Mouse (Mus musculus): ENCODE data around the gene AC109138.7. TPM values are rescaled to one million over a fixed set of nuclear protein-coding genes. Genes with fewer than 3 reads are reported as not detected.

Gene AC109138.7
- not detected in 2 replicates for polyA plus RNA-seq (2012; rRNA removed)

GRCm38 (mm10) chr19:4214071-4214770 is at the start of gene AC109138.7, which contains the start of gene Clcf1:
AC109138.7 (plus strand) TSS chr19:4214357.
Clcf1 (plus strand) TSS chr19:4214238.
- TF ChIP-seq POLR2A (IDR thresholded peaks at IDR 0.05; ENCODE audit: borderline replicate concordance, extremely low read depth, insufficient read depth, insufficient read length, poor library complexity, severe bottlenecking) (no peak), CTCF (IDR thresholded peaks at IDR 0.05; ENCODE audit: borderline replicate concordance, extremely low read depth, insufficient read depth, insufficient read length) (no peak)
- no peak for DNase-seq (ENCODE audit: low read depth)

- no peak for TF ChIP-seq CTCF (IDR thresholded peaks at IDR 0.05; ENCODE audit: borderline replicate concordance, extremely low read depth, insufficient read depth, insufficient read length)
- no peak for TF ChIP-seq POLR2A (IDR thresholded peaks at IDR 0.05; ENCODE audit: borderline replicate concordance, extremely low read depth, insufficient read depth, insufficient read length, poor library complexity, severe bottlenecking)
- DNase-seq (ENCODE audit: low read depth): no peak
Measured at GRCm38 (mm10) chr19:4164721-4165120, 49.4 kb upstream of the AC109138.7 start.

GRCm38 (mm10) chr19:4166678-4167476 is 47.3 kb upstream of the AC109138.7 start:
- DNase-seq (ENCODE audit: low read depth): no peak
- no peak for TF ChIP-seq POLR2A (IDR thresholded peaks at IDR 0.05; ENCODE audit: borderline replicate concordance, extremely low read depth, insufficient read depth, insufficient read length, poor library complexity, severe bottlenecking)
- no peak for TF ChIP-seq CTCF (IDR thresholded peaks at IDR 0.05; ENCODE audit: borderline replicate concordance, extremely low read depth, insufficient read depth, insufficient read length)

- peak; percentile 100 for DNase-seq (ENCODE audit: low read depth)
- TF ChIP-seq CTCF (IDR thresholded peaks at IDR 0.05; ENCODE audit: borderline replicate concordance, extremely low read depth, insufficient read depth, insufficient read length) (peak; percentile 81), POLR2A (IDR thresholded peaks at IDR 0.05; ENCODE audit: borderline replicate concordance, extremely low read depth, insufficient read depth, insufficient read length, poor library complexity, severe bottlenecking) (peak; percentile 87)
Measured at GRCm38 (mm10) chr19:4169378-4169784, 44.8 kb upstream of the AC109138.7 start.

GRCm38 (mm10) chr19:4169810-4170209 is 44.3 kb upstream of the AC109138.7 start:
- no peak for DNase-seq (ENCODE audit: low read depth)
- no peak for TF ChIP-seq POLR2A (IDR thresholded peaks at IDR 0.05; ENCODE audit: borderline replicate concordance, extremely low read depth, insufficient read depth, insufficient read length, poor library complexity, severe bottlenecking)
- TF ChIP-seq CTCF (IDR thresholded peaks at IDR 0.05; ENCODE audit: borderline replicate concordance, extremely low read depth, insufficient read depth, insufficient read length): no peak

- no peak for DNase-seq (ENCODE audit: low read depth)
- TF ChIP-seq POLR2A (IDR thresholded peaks at IDR 0.05; ENCODE audit: borderline replicate concordance, extremely low read depth, insufficient read depth, insufficient read length, poor library complexity, severe bottlenecking) (no peak), CTCF (IDR thresholded peaks at IDR 0.05; ENCODE audit: borderline replicate concordance, extremely low read depth, insufficient read depth, insufficient read length) (no peak)
Measured at GRCm38 (mm10) chr19:4170723-4171392, 43.3 kb upstream of the AC109138.7 start.

GRCm38 (mm10) chr19:4171393-4172290 is 42.5 kb upstream of the AC109138.7 start:
- TF ChIP-seq POLR2A (IDR thresholded peaks at IDR 0.05; ENCODE audit: borderline replicate concordance, extremely low read depth, insufficient read depth, insufficient read length, poor library complexity, severe bottlenecking) (no peak), CTCF (IDR thresholded peaks at IDR 0.05; ENCODE audit: borderline replicate concordance, extremely low read depth, insufficient read depth, insufficient read length) (no peak)
- DNase-seq (ENCODE audit: low read depth): no peak

GRCm38 (mm10) chr19:4172925-4173324 is 41.2 kb upstream of the AC109138.7 start:
- TF ChIP-seq CTCF (IDR thresholded peaks at IDR 0.05; ENCODE audit: borderline replicate concordance, extremely low read depth, insufficient read depth, insufficient read length) (no peak), POLR2A (IDR thresholded peaks at IDR 0.05; ENCODE audit: borderline replicate concordance, extremely low read depth, insufficient read depth, insufficient read length, poor library complexity, severe bottlenecking) (no peak)
- DNase-seq (ENCODE audit: low read depth): no peak

GRCm38 (mm10) chr19:4175368-4175947 is 38.7 kb upstream of the AC109138.7 start, which contains the start of gene Carns1:
Carns1 (minus strand) TSS chr19:4175479.
- DNase-seq (ENCODE audit: low read depth): peak; percentile 35
- TF ChIP-seq POLR2A (IDR thresholded peaks at IDR 0.05; ENCODE audit: borderline replicate concordance, extremely low read depth, insufficient read depth, insufficient read length, poor library complexity, severe bottlenecking) (no peak), CTCF (IDR thresholded peaks at IDR 0.05; ENCODE audit: borderline replicate concordance, extremely low read depth, insufficient read depth, insufficient read length) (no peak)

GRCm38 (mm10) chr19:4180411-4180810 is 33.7 kb upstream of the AC109138.7 start:
- TF ChIP-seq CTCF (IDR thresholded peaks at IDR 0.05; ENCODE audit: borderline replicate concordance, extremely low read depth, insufficient read depth, insufficient read length) (no peak), POLR2A (IDR thresholded peaks at IDR 0.05; ENCODE audit: borderline replicate concordance, extremely low read depth, insufficient read depth, insufficient read length, poor library complexity, severe bottlenecking) (no peak)
- DNase-seq (ENCODE audit: low read depth): no peak

Data from brain, embryonic 14.5 days (tissue).